Mouse (Mus musculus): ENCODE results near the gene Psap. TPM values are rescaled to one million over a fixed set of nuclear protein-coding genes. Genes with fewer than 3 reads are reported as not detected.

Gene Psap
- polyA plus RNA-seq, 1 experiment from 2014 or later: 235 TPM

- no peak overlapping the region for H3K4me2 ChIP-seq (ENCODE audit: low read length)
- H3K9me3 ChIP-seq (replicated peaks; ENCODE audit: control insufficient read depth, low read length, poor library complexity, severe bottlenecking): no peaks in the 10 kb centered on the region
- 33% methylated on average over 3 of the region's 3 CpGs for WGBS
- no peak overlapping the region for H3K9ac ChIP-seq (ENCODE audit: low read depth, low read length)
- peaks cover 11% of the 10 kb centered on the region for H3K27me3 ChIP-seq (ENCODE audit: control insufficient read depth, insufficient read depth, low read depth, low read length)
- H3K4me3 ChIP-seq (ENCODE audit: low read depth, low read length): no peak overlapping the region
- no peak overlapping the region for H3K27ac ChIP-seq (ENCODE audit: low read length)
- no peak for ATAC-seq
- H3K36me3 ChIP-seq (ENCODE audit: control insufficient read depth, insufficient read depth, low read length): no peaks in the 10 kb centered on the region
- peaks cover 4% of the 10 kb centered on the region; the same call in 1 of the 2 replicates for H3K4me1 ChIP-seq (ENCODE audit: control insufficient read depth, insufficient read depth, low read length)
These were observed 73.8 kb downstream of the Psap start for GRCm38 (mm10) chr10:60351248-60351647.

GRCm38 (mm10) chr10:60351761-60352455 lies 74.5 kb downstream of the Psap start:
- WGBS: 32% methylated on average over 7 of the region's 7 CpGs
- Histone ChIP-seq H3K27ac (ENCODE audit: low read length) (no peak overlapping the region), H3K27me3 (ENCODE audit: control insufficient read depth, insufficient read depth, low read depth, low read length) (peaks cover 5% of the 10 kb centered on the region), H3K36me3 (ENCODE audit: control insufficient read depth, insufficient read depth, low read length) (no peaks in the 10 kb centered on the region), H3K9me3 (replicated peaks; ENCODE audit: control insufficient read depth, low read length, poor library complexity, severe bottlenecking) (no peaks in the 10 kb centered on the region), H3K4me1 (ENCODE audit: control insufficient read depth, insufficient read depth, low read length) (peaks cover 4% of the 10 kb centered on the region; the same call in 1 of the 2 replicates), H3K9ac (ENCODE audit: low read depth, low read length) (no peak overlapping the region), H3K4me2 (ENCODE audit: low read length) (no peak overlapping the region), H3K4me3 (ENCODE audit: low read depth, low read length) (no peak overlapping the region)
- ATAC-seq: no peak; the same call in 1 of the 2 replicates

Other genes with a start within 250 kb of the Psap start
- gene Spock2, start 171.4 kb upstream of the Psap start, polyA plus RNA-seq (2015; fragmentation: Nextera tagmentation; extraction: Ambion mirVana): 115 and 129 TPM in 2 replicates
- 0.97 and 1.0 TPM in 2 replicates for gene Chst3, start 58.4 kb upstream of the Psap start, polyA plus RNA-seq (2015; fragmentation: Nextera tagmentation; extraction: Ambion mirVana)
- gene Vsir, start 69.2 kb downstream of the Psap start, polyA plus RNA-seq (2015; fragmentation: Nextera tagmentation; extraction: Ambion mirVana): 1.5 and 1.8 TPM in 2 replicates
- 9.4 and 13.9 TPM in 2 replicates for gene Gm17455, start 122.1 kb downstream of the Psap start, polyA plus RNA-seq (2015; fragmentation: Nextera tagmentation; extraction: Ambion mirVana)